Comparison of ENCODE assay signal across 12 mouse cellular contexts in genomic region chr6:122614047-122614446, GRCm38 (mm10). TPM values are rescaled to one million over a fixed set of nuclear protein-coding genes. Genes with fewer than 3 reads are reported as not detected.
DNase-seq lines count a peak whose midpoint lies in the region; ATAC-seq and TF ChIP-seq lines count a peak whose summit lies in the region.
"Had no signal": no experiment of that assay in that cellular context is flagged by ENCODE, and none has a peak within 500 bp of the region (broad histone marks: within the 10 kb centered on the region; RNA-seq: fewer than 3 reads in every experiment).

No protein-coding gene starts in this region.

- 82% methylated on average over 2 of the region's 2 CpGs for WGBS in liver, adult 2 months
- 44% methylated on average over 2 of the region's 2 CpGs for WGBS in liver, embryonic 11.5 days
- WGBS in heart, embryonic 10.5 days = 46% methylated on average over 2 of the region's 2 CpGs

- H3K79me2 ChIP-seq in liver, adult 2 months (ENCODE audit: control insufficient read depth, insufficient read depth, low read length) = no peaks in the 10 kb centered on the region

- H3K27ac ChIP-seq in liver, adult 2 months (replicated peaks; ENCODE audit: insufficient read depth, low read depth, low read length) = no peak overlapping the region
- no peak overlapping the region for H3K27ac ChIP-seq in liver, embryonic 11.5 days (ENCODE audit: low read depth, low read length)
- no peak overlapping the region for H3K27ac ChIP-seq in heart, embryonic 10.5 days

- no peak overlapping the region for H3K4me2 ChIP-seq in liver, embryonic 11.5 days

- peak; percentile 54 for TF ChIP-seq CTCF in liver, adult 2 months (IDR thresholded peaks at IDR 0.05; ENCODE audit: low read depth, low read length)

- no peak overlapping the region for H3K9ac ChIP-seq in liver, adult 2 months (ENCODE audit: low read depth, low read length)
- H3K9ac ChIP-seq in liver, embryonic 11.5 days (ENCODE audit: low read depth, low read length) = no peak overlapping the region

- H3K4me1 ChIP-seq in liver, adult 2 months (ENCODE audit: control insufficient read depth, insufficient read depth, low read length) = peaks cover 5% of the 10 kb centered on the region
- peaks cover 6% of the 10 kb centered on the region for H3K4me1 ChIP-seq in liver, embryonic 11.5 days (replicated peaks; ENCODE audit: control insufficient read depth, insufficient read depth, low read length)
- peaks cover 6% of the 10 kb centered on the region for H3K4me1 ChIP-seq in heart, embryonic 10.5 days

- H3K27me3 ChIP-seq in liver, adult 2 months (ENCODE audit: control insufficient read depth, insufficient read depth, low read length) = peaks cover 3% of the 10 kb centered on the region; the same call in 1 of the 2 replicates
- H3K27me3 ChIP-seq in liver, embryonic 11.5 days (replicated peaks; ENCODE audit: control insufficient read depth, insufficient read depth, low read length) = no peaks in the 10 kb centered on the region
- H3K27me3 ChIP-seq in heart, embryonic 10.5 days (ENCODE audit: insufficient read depth, poor library complexity, severe bottlenecking) = no peaks in the 10 kb centered on the region

- H3K36me3 ChIP-seq in liver, adult 2 months (ENCODE audit: control insufficient read depth, insufficient read depth, low read length) = no peaks in the 10 kb centered on the region
- H3K36me3 ChIP-seq in liver, embryonic 11.5 days (ENCODE audit: control insufficient read depth, insufficient read depth, low read length) = no peaks in the 10 kb centered on the region
- no peaks in the 10 kb centered on the region for H3K36me3 ChIP-seq in heart, embryonic 10.5 days

- DNase-seq in CD4-positive, CD25-positive, alpha-beta regulatory T cell, adult 2 months (ENCODE audit: low read depth, low spot score) = peak; percentile 57
- DNase-seq in liver, adult 2 months (ENCODE audit: extremely low read depth, low read depth, low spot score) = no peak
- no peak for DNase-seq in liver, embryonic 11.5 days (ENCODE audit: low spot score)
- peak; percentile 26 for DNase-seq in T-cell, adult 2 months (ENCODE audit: low spot score)
- DNase-seq in natural killer cell, adult 2 months (ENCODE audit: low spot score in 2 of 2) = peak; percentile 21 to 50
- DNase-seq in neural tube, embryonic 10.5 days (ENCODE audit: extremely low spot score, low spot score) = no peak
- no peak for DNase-seq in heart, embryonic 10.5 days (ENCODE audit: low spot score)
- DNase-seq: right cerebral cortex, postnatal 25 days had no signal

- H3K4me3 ChIP-seq in liver, adult 2 months (ENCODE audit: insufficient read depth, low read depth, low read length) = no peak overlapping the region
- H3K4me3 ChIP-seq in liver, embryonic 11.5 days (ENCODE audit: low read depth, low read length) = no peak overlapping the region
- no peak overlapping the region for H3K4me3 ChIP-seq in heart, embryonic 10.5 days

- no peaks in the 10 kb centered on the region for H3K9me3 ChIP-seq in liver, embryonic 11.5 days (ENCODE audit: control insufficient read depth, low read length)
- no peaks in the 10 kb centered on the region for H3K9me3 ChIP-seq in heart, embryonic 10.5 days

- no peak for ATAC-seq in CD4-positive, CD25-positive, alpha-beta regulatory T cell, adult 4 months
- no peak for ATAC-seq in liver, embryonic 11.5 days (replicated peaks; ENCODE audit: low FRiP score)

- TF ChIP-seq POLR2A in liver, adult 2 months (IDR thresholded peaks at IDR 0.05; ENCODE audit: extremely low read depth, insufficient read depth, low read length) = no peak

RNA-seq across cellular contexts. Expression of gene Gdf3, which starts 4.2 kb away (rescaled TPM):
- not detected for polyA plus RNA-seq in CD4-positive, CD25-positive, alpha-beta regulatory T cell, adult 4 months (2017; shearing (Covaris generic))
- total RNA-seq in liver, adult 2 months (2014; rRNA removed) = not detected in 2 replicates
- 0.05 TPM in 1 of 2 replicates, not detected in the other for polyA plus RNA-seq in liver, adult 2 months (2012; rRNA removed)
- polyA plus RNA-seq in liver, embryonic 11.5 days (2014; fragmentation: Nextera tagmentation; extraction: Ambion mirVana) = 13.9 and 14.6 TPM in 2 replicates
- 0.06 and 1.1 TPM in 2 replicates for polyA plus RNA-seq in heart, embryonic 10.5 days (2016; fragmentation: Nextera tagmentation; extraction: Ambion mirVana)
- total RNA-seq: gastrocnemius, postnatal 4 days had no signal
- polyA plus RNA-seq: embryonic facial prominence, embryonic 11.5 days had no signal

RNA-seq across cellular contexts. Expression of gene Apobec1, which starts 11.8 kb away (rescaled TPM):
- polyA plus RNA-seq in CD4-positive, CD25-positive, alpha-beta regulatory T cell, adult 4 months (2017; shearing (Covaris generic)) = 10 to 100 TPM; 24.3 to 35.4 TPM
- 17.3 and 21.9 TPM in 2 replicates for total RNA-seq in liver, adult 2 months (2014; rRNA removed)
- polyA plus RNA-seq in liver, adult 2 months (2012; rRNA removed) = 16.3 and 18.2 TPM in 2 replicates
- polyA plus RNA-seq in liver, embryonic 11.5 days (2014; fragmentation: Nextera tagmentation; extraction: Ambion mirVana) = 3.7 and 5.6 TPM in 2 replicates
- 0.43 and 0.64 TPM in 2 replicates for polyA plus RNA-seq in heart, embryonic 10.5 days (2016; fragmentation: Nextera tagmentation; extraction: Ambion mirVana)

RNA-seq across cellular contexts. Expression of gene Dppa3, which starts 12.2 kb away (rescaled TPM):
- polyA plus RNA-seq in CD4-positive, CD25-positive, alpha-beta regulatory T cell, adult 4 months (2017; shearing (Covaris generic)) = not detected
- total RNA-seq in liver, adult 2 months (2014; rRNA removed) = not detected in 2 replicates
- not detected in 2 replicates for polyA plus RNA-seq in liver, adult 2 months (2012; rRNA removed)
- polyA plus RNA-seq in liver, embryonic 11.5 days (2014; fragmentation: Nextera tagmentation; extraction: Ambion mirVana) = not detected in 2 replicates
- polyA plus RNA-seq in heart, embryonic 10.5 days (2016; fragmentation: Nextera tagmentation; extraction: Ambion mirVana) = not detected in 2 replicates
- total RNA-seq: gastrocnemius, postnatal 4 days had no signal
- polyA plus RNA-seq: embryonic facial prominence, embryonic 11.5 days; limb, embryonic 11.5 days had no signal

Comparison
In these comparisons a context has a peak if more than half of its experiments do, and no peak if none do; other contexts are left out.
1. DNase-seq: peak in CD4-positive, CD25-positive, alpha-beta regulatory T cell, adult 2 months (single experiment), T-cell, adult 2 months (single experiment) and natural killer cell, adult 2 months (2 of 2); none in liver, adult 2 months (single experiment), liver, embryonic 11.5 days (single experiment), neural tube, embryonic 10.5 days (single experiment) and heart, embryonic 10.5 days (single experiment).